Mouse (Mus musculus) hindbrain, embryonic 12.5 days (tissue): Measurements from ENCODE around the gene Slc4a4. TPM values are rescaled to one million over a fixed set of nuclear protein-coding genes. Genes with fewer than 3 reads are reported as not detected.

Source experiments
- ATAC-seq: fragments of 200-750 bp; cut with Nextera tagmentation; 2 replicates; pipeline ENCODE4 v1.8.0; 2017; ENCODE audit warnings: moderate TSS enrichment; ENCODE audit not compliant: low FRiP score
- H3K27ac ChIP-seq: fragments of 300-500 bp; sonication (generic); 2 replicates; pipeline ENCODE4 v1.5.1; 2016; ENCODE audit warnings: mild to moderate bottlenecking
- H3K27me3 ChIP-seq: fragments of 300-500 bp; sonication (generic); 2 replicates; pipeline ENCODE4 v1.6.1; 2016; ENCODE audit warnings: mild to moderate bottlenecking
- H3K36me3 ChIP-seq: fragments of 300-500 bp; sonication (generic); 2 replicates; pipeline ENCODE4 v1.6.1; 2016; ENCODE audit warnings: mild to moderate bottlenecking
- H3K4me1 ChIP-seq: fragments of 300-500 bp; sonication (generic); 2 replicates; pipeline ENCODE4 v1.6.1; 2016
- H3K4me2 ChIP-seq: fragments of 300-500 bp; sonication (generic); replicated peaks from 2 replicates; pipeline ENCODE4 v1.6.1; 2016; ENCODE audit warnings: mild to moderate bottlenecking
- H3K4me3 ChIP-seq: fragments of 300-500 bp; sonication (generic); 2 replicates; pipeline ENCODE4 v1.5.1; 2016; ENCODE audit warnings: mild to moderate bottlenecking
- H3K9ac ChIP-seq: fragments of 300-500 bp; sonication (generic); 2 replicates; pipeline ENCODE4 v1.6.1; 2016; ENCODE audit warnings: mild to moderate bottlenecking, moderate library complexity
- H3K9me3 ChIP-seq: fragments of 300-500 bp; sonication (generic); replicated peaks from 2 replicates; pipeline ENCODE4 v1.6.1; 2016; ENCODE audit warnings: mild to moderate bottlenecking
- WGBS: fragments of 180-500 bp; shearing (Covaris S2); methylation state at CpG from one replicate; pipeline ENCODE4 v1.1.7; 2016; 5-methylcytosine and 5-hydroxymethylcytosine counted together
- polyA plus RNA-seq: library from polyadenylated mRNA; unstranded; fragments of >200 nt; fragmentation: Nextera tagmentation; extraction: Ambion mirVana; gene quantifications from 2 replicates; pipeline ENCODE4 v1.2.1, GENCODE M21; 2016

Gene Slc4a4
- 2.8 and 3.2 TPM in 2 replicates for polyA plus RNA-seq

DNA sequence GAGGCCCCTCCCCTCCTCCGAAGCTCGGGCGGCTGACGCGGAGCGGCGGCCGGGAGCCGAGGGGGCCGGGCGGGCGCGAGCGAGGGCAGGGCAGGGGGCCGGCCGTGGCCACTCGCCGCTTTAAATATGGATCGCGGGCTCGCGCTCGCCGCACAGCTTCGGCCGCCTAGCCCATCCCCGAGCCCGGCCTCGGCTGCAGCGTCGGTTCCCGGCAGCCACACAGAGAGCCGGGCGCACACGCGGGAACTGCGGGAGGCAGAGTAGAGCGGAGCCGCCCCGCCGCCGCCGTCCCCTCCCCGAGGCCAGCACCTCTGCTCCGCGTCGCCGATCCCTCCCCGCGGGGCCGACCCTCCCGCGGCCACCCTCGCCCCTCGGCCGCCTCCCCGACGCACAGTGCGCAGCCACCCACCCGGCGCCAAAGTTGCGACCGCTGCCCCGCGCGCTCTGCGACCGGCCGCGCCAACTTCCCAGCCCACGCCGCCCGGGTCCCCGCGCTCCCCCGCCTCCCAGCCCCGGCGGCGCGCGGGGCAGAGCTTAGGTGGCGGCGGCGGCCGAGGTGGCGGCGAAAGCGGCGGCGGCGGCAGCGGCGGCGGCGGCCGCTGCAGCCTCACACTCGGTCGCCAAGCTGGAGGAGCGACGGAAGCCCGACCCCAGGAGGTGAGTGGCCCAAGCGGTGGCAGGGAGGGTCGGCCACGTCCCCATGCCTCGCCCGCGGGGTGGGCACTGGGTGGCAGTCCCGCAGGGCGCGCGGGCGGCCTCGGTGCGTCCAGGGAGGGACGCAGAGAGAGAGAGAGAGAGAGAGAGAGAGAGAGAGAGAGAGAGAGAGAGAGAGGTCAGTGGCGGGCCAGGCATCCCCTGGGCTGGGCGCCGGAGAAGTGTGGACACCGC is at the start of gene Slc4a4:
Gene Slc4a4, plus strand, starts transcription at position 151 of the 888 bp plus-strand sequence.
- Histone ChIP-seq H3K9me3 (no peaks in the 10 kb centered on the region), H3K9ac (peak within 1 kb of the TSS; percentile 80), H3K4me1 (peaks cover 13% of the 10 kb centered on the region), H3K36me3 (no peaks in the 10 kb centered on the region), H3K4me3 (peak within 1 kb of the TSS; percentile 85), H3K27ac (no peak within 1 kb of the TSS), H3K27me3 (peaks cover 13% of the 10 kb centered on the region), H3K4me2 (peak within 1 kb of the TSS; percentile 97)
- ATAC-seq: peak; percentile 86
- WGBS: under 1% methylated on average over 74 of the region's 119 CpGs

DNA sequence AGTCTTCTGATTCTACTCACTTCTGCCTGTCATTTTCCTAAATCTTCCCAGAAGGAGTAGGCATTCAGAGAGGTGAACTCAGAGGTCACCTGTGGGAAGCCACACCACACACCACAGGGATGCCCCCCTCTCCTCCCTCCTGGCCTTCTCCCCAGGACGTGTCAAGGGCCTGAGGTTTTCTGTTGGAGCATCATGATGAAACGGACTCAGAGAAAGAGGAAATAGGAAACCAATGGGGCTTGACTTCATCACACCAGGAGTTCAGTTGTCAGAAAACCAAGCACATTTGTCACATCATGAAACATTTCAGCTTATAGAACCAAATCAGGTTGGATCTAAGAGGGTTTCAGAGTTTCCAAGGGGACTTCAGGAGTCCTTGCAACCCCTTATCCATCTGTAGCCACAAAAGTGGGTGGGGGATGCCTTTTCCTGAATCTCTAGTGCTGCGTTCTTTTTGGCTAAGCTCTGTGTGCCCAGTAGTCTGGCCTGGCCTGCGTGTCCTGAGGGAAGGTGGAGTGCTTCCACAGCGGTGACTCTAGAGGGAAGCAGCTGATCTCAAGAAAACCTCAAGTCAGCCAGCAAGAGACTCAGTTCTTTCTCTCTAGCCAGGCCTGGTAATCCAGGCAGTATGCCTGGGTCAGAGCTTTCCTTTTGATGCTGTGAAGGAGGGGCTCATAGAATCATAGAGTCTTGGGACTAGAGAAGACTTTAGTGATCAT is 46.4 kb upstream of the Slc4a4 start:
- Histone ChIP-seq H3K9ac (no peak overlapping the region), H3K9me3 (no peaks in the 10 kb centered on the region), H3K4me3 (no peak overlapping the region), H3K36me3 (no peaks in the 10 kb centered on the region), H3K4me1 (no peaks in the 10 kb centered on the region), H3K27me3 (no peaks in the 10 kb centered on the region), H3K27ac (no peak overlapping the region), H3K4me2 (no peak overlapping the region)
- WGBS: 74% methylated on average over 5 of the region's 5 CpGs
- ATAC-seq: no peak

DNA sequence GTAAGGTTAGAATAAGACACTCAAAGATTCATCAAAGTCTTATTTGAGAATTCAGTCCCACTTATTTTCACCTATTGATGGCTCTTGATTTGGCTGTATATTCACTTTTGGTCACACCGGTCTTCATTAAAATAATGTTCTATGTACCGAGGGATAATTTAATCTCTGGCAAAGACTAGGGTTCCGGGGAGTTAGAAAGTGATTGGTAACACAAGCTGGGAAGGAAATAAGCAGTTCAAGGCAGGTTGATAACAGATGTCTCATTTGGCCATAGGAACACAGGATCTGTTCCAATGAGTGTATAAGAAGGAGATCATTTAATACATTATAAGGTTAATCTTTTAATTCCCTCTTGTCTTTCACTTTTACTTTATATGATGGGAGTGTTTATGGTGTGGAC is 29.3 kb upstream of the Slc4a4 start:
- Histone ChIP-seq H3K4me2 (no peak overlapping the region), H3K9me3 (no peaks in the 10 kb centered on the region), H3K36me3 (no peaks in the 10 kb centered on the region), H3K27ac (no peak overlapping the region), H3K9ac (no peak overlapping the region), H3K27me3 (no peaks in the 10 kb centered on the region), H3K4me3 (no peak overlapping the region), H3K4me1 (no peaks in the 10 kb centered on the region)
- 91% methylated on average over 3 of the region's 3 CpGs for WGBS
- no peak for ATAC-seq

DNA sequence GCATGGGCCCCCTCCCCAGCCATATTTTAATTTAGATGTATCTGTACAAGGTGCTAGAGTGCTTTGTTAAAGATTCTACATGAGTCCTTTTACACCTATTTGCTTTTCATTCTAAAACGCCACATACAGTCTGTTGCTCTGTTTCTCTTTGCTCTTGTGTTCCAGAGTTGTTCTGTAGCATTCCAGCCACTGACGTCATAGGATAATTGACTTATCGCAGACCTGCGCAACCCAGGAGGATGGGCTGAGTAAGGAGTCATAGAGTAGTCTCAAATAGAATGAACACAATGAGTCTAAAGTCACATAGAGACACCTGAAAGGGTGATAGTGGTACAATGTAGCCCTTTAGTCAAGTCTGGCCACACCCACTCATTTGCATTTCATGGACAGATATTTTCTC is 28.8 kb upstream of the Slc4a4 start:
- ATAC-seq: no peak
- H3K27me3 ChIP-seq: no peaks in the 10 kb centered on the region
- H3K4me2 ChIP-seq: no peak overlapping the region
- no peak overlapping the region for H3K4me3 ChIP-seq
- no peaks in the 10 kb centered on the region for H3K36me3 ChIP-seq
- no peak overlapping the region for H3K27ac ChIP-seq
- WGBS: 90% methylated on average over 4 of the region's 4 CpGs
- no peaks in the 10 kb centered on the region for H3K9me3 ChIP-seq
- H3K4me1 ChIP-seq: no peaks in the 10 kb centered on the region
- H3K9ac ChIP-seq: no peak overlapping the region

DNA sequence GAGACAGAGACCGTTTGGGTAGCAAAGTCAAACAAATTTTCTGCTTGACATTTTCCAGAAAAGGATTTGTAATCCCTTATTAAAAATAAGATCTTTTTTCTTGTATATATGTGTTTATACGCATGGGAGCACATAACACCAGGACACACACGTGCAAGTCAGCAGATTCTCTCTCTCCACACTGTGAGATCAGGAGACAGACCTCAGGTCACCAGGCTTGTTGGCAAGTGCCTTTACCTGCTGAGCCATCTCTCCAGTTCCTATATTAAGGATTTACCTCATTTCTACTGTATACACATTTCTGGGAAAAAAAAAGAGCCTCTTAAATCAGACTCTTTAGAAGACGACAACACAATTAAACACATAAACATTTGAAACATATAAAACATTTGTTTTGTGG is 28.4 kb upstream of the Slc4a4 start:
- no peaks in the 10 kb centered on the region for H3K27me3 ChIP-seq
- no peak overlapping the region for H3K27ac ChIP-seq
- no peaks in the 10 kb centered on the region for H3K36me3 ChIP-seq
- H3K4me2 ChIP-seq: no peak overlapping the region
- ATAC-seq: no peak
- no peak overlapping the region for H3K4me3 ChIP-seq
- H3K4me1 ChIP-seq: no peaks in the 10 kb centered on the region
- WGBS: 85% methylated on average over 4 of the region's 4 CpGs
- no peak overlapping the region for H3K9ac ChIP-seq
- no peaks in the 10 kb centered on the region for H3K9me3 ChIP-seq

DNA sequence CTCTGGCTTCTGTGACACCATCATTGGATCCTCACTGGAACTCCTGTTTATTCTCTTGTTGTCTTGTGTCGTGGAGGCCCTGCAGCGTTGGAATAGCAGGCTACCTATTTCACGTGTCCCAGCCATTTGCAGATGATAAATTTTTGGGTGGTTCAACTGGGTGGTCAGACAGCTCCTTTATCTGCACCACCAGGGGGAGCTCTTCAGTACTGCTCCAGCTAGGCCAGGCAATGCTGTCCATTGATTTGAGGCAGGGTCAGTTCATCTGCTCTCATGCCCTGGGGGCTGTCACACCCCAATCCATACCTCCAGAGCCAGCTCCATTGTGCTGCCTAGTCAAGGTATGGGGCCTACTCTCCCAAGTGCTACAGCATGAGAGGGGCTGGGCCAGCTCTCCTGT is 24.5 kb upstream of the Slc4a4 start:
- Histone ChIP-seq H3K9ac (no peak overlapping the region), H3K27me3 (no peaks in the 10 kb centered on the region), H3K4me3 (no peak overlapping the region), H3K4me1 (no peaks in the 10 kb centered on the region), H3K36me3 (no peaks in the 10 kb centered on the region), H3K4me2 (no peak overlapping the region), H3K9me3 (no peaks in the 10 kb centered on the region), H3K27ac (no peak overlapping the region)
- 73% methylated on average over 3 of the region's 3 CpGs for WGBS
- 0 out of 2 replicates have a peak, but pooled peaks have one; percentile 2 for ATAC-seq

DNA sequence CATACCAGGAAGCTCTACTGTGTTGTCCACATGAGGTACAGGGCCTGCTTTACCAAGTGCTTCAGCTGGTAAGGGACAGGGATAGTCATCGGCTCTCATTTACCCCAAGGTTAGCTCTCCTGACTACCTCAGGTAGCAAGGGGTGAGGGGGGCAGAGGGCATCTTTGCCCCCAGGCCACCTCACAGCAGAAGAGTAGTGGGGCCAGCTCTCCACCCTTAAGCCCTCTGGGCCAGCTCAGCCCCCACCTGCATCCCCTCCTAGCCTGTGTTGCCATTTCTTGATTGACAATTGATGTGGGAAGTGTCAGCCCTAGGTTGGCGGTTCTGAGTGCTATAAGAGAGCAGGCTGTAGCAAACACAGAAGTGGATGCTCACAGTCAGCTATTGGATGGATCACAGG is 23.8 kb upstream of the Slc4a4 start:
- H3K4me3 ChIP-seq: no peak overlapping the region
- 0 out of 2 replicates have a peak, but pooled peaks have one; percentile 13 for ATAC-seq
- H3K36me3 ChIP-seq: no peaks in the 10 kb centered on the region
- no peak overlapping the region for H3K9ac ChIP-seq
- H3K27ac ChIP-seq: no peak overlapping the region
- no peak overlapping the region for H3K4me2 ChIP-seq
- no peaks in the 10 kb centered on the region for H3K9me3 ChIP-seq
- 97% methylated on average over 2 of the region's 2 CpGs for WGBS
- no peaks in the 10 kb centered on the region for H3K4me1 ChIP-seq
- H3K27me3 ChIP-seq: no peaks in the 10 kb centered on the region

DNA sequence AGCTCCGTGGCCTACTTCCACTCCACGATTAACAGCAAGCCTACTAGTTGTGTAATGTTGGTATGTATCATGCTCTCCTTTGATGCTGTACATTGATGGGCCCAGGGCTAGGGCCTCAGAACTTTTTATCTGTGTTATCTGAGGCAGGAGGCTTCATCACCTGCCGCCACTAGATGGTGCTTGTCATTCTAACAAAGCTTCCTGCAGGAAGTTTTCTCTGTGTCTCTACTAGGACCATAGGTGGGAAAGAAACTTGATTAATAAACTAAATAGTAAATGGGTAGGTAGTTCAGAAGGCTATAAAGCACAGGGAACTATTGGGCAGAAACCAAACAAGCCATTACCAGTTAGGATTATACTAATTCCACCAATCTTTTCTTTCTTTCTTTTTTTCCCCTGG is 2.5 kb upstream of the Slc4a4 start:
- ATAC-seq: no peak
- Histone ChIP-seq H3K27me3 (peaks cover 13% of the 10 kb centered on the region), H3K4me3 (no peak overlapping the region), H3K4me1 (peaks cover 13% of the 10 kb centered on the region), H3K36me3 (no peaks in the 10 kb centered on the region), H3K9ac (no peak overlapping the region), H3K9me3 (no peaks in the 10 kb centered on the region), H3K4me2 (no peak overlapping the region), H3K27ac (no peak overlapping the region)
- 25% methylated on average over 3 of the region's 3 CpGs for WGBS

DNA sequence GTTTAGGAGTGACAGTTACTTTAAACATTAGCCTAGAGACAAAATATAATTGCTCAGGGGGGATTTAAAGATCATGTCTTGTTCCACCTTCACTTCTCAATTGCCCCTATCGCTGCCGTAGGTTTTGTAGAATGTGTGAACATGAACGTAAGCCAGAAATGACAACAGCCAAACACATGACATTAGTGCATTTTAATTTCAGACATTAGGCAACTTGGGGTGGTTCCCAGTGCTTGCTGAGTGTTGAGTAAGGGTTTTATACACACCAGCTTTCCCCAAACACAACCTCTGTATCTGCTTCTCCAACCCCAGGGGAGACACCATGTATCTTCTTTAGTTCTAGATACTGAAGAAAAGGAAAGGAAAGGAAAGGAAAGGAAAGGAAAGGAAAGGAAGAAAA is 1.1 kb upstream of the Slc4a4 start:
- H3K27ac ChIP-seq: no peak overlapping the region
- H3K9ac ChIP-seq: no peak overlapping the region
- H3K36me3 ChIP-seq: no peaks in the 10 kb centered on the region
- 90% methylated on average over 3 of the region's 3 CpGs for WGBS
- peaks cover 13% of the 10 kb centered on the region for H3K4me1 ChIP-seq
- no peak for ATAC-seq
- no peak overlapping the region for H3K4me2 ChIP-seq
- no peak overlapping the region for H3K4me3 ChIP-seq
- no peaks in the 10 kb centered on the region for H3K9me3 ChIP-seq
- H3K27me3 ChIP-seq: peaks cover 13% of the 10 kb centered on the region

DNA sequence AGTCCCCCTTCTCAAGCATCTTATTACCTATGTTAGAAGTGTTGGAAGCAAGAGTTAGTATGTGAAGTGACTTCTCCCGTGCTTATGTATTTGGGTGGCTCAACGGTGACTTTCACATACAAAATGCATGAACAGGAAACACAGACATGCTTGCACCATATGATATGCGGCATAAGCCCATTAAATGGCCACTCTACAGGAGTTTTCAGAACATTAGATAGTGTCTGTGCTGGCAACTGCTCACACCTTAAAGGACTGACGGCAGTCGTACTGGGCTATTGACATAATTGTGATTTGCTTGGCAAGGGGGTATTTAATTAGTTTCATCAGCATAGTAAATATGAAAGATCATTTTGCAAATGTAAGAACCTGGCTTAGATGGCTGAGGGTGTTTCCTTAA is 674 bp upstream of the Slc4a4 start:
- Histone ChIP-seq H3K9me3 (no peaks in the 10 kb centered on the region), H3K4me3 (peak overlapping the region; percentile 85; the same call in 1 of the 2 replicates)
- WGBS: 46% methylated on average over 5 of the region's 5 CpGs

DNA sequence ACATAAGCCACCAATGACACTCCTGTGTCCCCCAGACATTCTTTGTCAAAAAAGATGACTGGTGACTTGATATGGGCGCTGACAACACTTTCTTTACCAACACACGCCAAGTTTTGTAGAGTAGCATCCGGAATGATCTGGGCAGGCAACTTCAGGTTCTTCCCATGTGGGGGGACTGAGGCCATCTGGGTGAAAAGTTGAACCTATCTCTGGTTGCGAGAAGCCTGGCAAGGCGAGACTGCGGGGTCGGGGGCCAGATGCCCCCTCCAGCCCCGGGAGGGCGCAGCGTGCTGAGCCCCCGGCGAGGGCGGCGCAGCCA is 310 bp upstream of the Slc4a4 start:
- 2% methylated on average over 14 of the region's 14 CpGs for WGBS
- ATAC-seq: no peak
- H3K36me3 ChIP-seq: no peaks in the 10 kb centered on the region
- H3K27ac ChIP-seq: no peak overlapping the region
- H3K4me3 ChIP-seq: peak overlapping the region; percentile 85
- peak overlapping the region; percentile 97 for H3K4me2 ChIP-seq
- H3K9ac ChIP-seq: peak overlapping the region; percentile 80
- no peaks in the 10 kb centered on the region for H3K9me3 ChIP-seq
- H3K27me3 ChIP-seq: peaks cover 13% of the 10 kb centered on the region
- peaks cover 13% of the 10 kb centered on the region for H3K4me1 ChIP-seq

More for the DNA sequence above, 674 bp upstream of the Slc4a4 start:
- no peaks in the 10 kb centered on the region for H3K36me3 ChIP-seq
- no peak overlapping the region for H3K27ac ChIP-seq
- H3K27me3 ChIP-seq: peaks cover 13% of the 10 kb centered on the region
- peaks cover 13% of the 10 kb centered on the region for H3K4me1 ChIP-seq
- no peak overlapping the region for H3K9ac ChIP-seq
- ATAC-seq: no peak
- peak overlapping the region; percentile 97 for H3K4me2 ChIP-seq

DNA sequence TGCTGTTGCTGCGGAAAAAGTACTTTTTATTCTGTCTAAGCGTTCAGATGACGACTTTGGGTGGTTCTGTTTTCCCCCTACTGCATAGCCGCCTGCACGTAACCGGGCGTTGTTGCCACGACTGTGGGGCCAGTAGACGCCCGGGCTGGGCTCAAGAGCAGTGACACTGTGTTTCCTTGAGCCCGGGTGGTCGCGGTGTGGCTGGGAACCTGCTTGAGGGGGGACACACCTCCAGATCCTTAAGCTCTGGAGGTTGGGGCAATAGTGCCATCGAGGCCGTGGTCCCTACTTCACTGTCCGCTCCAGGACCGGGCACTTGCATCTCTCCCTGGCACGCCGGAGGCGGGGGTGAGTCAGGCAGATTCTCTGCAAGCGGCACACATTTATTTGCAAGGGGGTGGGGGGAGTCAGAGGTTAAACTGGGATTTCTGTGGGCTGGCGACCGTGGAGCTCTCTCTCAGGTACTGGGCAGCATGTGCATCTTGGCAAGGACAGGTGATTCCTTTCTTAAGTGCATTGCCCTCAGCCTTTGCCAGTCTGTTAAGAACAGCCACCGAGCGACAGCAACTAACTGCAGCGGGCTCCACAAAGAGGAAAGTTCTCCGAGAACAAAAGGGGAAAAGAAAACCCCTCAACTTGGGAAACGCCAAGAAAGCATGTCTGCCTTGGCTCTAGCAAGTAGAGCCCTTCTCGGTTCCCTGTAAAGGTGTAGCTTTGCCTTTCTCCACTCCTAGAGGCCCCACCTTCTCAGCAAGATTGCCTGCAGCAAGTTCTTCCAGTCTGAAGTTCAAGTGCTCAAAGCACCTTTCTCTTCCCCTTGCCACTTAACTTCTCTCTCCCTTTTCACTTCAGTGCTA is 1.2 kb downstream of the Slc4a4 start:
- peak; percentile 42 for ATAC-seq
- Histone ChIP-seq H3K9ac (peak overlapping the region; percentile 80), H3K27ac (no peak overlapping the region), H3K9me3 (no peaks in the 10 kb centered on the region), H3K36me3 (no peaks in the 10 kb centered on the region), H3K4me1 (peaks cover 13% of the 10 kb centered on the region), H3K4me3 (peak overlapping the region; percentile 85), H3K4me2 (peak overlapping the region; percentile 97), H3K27me3 (peaks cover 13% of the 10 kb centered on the region)
- WGBS: under 1% methylated on average over 29 of the region's 29 CpGs
